Mouse (Mus musculus) R1 (cell line): ENCODE results near the gene Ttll6.
"Not testable (repeated sequence)": the region's sequence is repeated elsewhere in the genome, so short reads cannot be mapped to it uniquely, and the experiment has no call there.

Experiments used
- DNase-seq: peaks from one replicate; pipeline ENCODE4 v3.0.0-alpha.2; 2018; ENCODE audit warnings: low read depth, low spot score

Gene Ttll6

DNA sequence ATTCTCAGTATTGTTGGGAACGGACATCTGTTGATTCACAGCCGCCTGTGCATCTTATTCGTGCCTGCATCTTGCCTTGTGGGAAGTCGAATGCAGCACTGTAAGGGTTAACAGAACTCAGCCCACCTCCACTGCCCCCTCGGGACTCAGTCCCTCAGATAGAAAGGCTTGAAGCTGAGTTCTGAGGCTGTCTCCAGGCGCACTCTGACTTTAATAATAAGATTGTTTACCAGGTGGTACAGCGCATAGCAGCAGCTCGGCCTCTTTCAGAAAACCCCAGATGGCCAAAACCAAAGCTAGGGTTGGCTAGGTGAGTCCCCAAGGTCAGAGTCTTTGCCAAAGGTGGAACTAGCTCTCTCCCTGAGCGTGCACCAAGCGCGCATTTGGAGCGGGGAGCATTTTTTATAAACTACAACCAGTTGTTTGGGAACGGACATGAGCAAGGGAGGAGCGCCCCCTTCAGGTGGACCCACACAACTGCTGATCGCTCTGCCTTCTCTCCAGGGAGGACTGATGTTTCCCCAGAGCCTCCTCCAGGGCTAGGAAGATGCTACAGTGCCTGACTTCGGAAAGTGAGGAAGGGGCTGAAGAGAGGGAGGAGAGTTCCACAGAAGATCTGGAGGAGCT is at the start of gene Ttll6:
Gene Ttll6 (plus strand): TSS at position 548 of the 627 bp plus-strand sequence.
- DNase-seq: peak; percentile 88

DNA sequence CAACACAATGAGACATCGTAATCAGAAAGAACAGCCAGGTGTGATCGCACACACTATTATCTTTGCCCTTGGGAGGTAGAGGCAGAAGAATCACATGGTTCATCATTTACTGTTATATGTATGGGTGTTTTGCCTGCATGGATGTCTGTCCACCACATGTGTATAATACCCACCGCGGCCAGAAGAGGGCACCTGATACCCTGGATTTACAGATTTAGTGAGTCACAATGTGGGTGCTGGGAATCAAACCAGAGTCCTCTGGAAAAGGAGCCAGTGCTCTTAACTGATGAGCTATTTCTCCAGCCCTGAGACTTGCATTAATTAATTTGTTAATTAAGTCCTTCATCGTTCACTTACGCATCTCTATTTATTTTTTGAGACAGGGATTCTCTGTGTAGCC is 45.6 kb upstream of the Ttll6 start:
- peak; percentile 69 for DNase-seq

DNA sequence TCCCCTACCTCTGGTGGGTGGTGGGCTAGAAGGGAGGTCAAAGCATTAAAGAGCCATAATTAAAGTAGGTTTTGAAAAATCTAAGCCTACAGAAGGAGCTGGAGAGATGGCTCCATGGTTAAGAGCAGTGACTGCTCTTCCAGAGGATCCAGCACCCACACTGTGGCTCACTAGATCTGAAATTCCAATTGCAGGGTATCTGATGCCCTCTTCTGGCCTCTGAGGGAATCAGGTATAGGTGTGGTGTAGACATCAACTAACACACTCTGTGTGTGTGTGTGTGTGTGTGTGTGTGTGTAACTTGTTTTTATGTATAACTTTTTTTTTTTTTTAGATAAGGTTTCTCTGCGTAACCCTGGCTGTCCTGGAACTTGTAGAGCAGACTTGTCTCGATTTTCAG is 42.5 kb upstream of the Ttll6 start:
- DNase-seq: peak; percentile 59

DNA sequence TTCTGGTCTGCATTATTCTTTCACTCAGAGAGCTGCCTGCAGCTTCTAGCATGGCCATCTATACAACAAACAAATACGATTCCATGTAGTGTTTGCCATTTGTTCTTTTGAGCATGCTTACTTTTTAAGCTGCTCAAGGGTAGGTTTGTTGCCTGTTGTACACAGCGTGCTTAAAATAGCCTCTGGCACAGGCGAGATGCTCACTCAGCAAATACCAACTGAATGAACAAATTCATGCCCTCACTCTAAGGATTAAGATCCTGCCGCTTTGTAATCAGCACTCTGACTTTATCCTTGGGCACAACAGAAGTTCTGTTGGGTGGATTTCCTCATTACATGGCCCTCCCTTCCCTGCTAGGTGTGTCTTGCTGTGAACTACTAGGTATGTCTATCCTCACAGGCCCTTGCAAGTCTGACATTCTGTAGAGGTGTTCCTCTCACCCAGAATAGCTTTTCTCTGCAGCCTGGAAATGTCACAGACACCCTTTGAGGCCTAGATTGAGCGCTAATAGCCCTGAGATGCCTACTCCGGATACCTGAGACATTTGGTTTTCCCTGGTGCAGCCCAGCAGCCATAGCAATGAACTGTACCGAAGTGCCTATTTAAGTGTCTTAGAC is 40.8 kb upstream of the Ttll6 start:
- DNase-seq: no peak

DNA sequence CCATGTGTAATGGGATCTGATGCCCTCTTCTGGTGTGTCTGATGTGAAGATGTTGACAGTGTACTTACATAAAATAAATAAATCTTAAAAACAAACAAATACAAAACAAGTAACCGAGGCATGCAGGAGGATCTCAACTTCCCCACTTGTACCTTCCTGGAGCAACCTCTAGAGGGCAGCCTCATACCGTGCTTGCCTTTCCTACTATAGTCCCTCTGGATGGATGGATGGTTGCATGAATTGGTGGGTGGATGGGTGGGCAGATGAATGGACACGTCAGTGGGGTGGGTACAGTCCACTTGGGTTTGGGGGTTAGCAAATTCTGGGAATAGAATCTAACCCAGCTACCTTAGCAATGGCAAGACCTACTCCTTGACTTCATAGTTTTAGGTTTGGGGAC is 40.2 kb upstream of the Ttll6 start:
- peak; percentile 67 for DNase-seq

DNA sequence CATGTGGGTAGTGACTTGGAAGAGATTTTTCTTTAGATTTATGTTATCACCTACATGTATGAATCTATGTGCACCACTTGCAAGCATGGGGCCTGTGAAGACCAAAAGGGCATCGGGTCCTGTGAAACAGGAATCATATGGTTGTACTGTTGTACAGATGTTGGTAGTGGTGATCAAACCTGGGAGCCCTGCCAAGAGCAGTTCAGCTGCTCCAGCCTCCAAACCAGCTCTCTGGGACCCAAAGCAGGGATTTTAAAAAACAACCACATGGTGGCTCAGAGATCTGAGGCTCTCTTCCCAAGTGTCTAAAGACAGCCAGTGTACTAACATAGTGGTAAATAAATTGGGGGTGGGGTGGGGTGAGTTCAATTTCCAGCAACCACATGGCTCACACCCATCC is 25.2 kb upstream of the Ttll6 start:
- no peak for DNase-seq

DNA sequence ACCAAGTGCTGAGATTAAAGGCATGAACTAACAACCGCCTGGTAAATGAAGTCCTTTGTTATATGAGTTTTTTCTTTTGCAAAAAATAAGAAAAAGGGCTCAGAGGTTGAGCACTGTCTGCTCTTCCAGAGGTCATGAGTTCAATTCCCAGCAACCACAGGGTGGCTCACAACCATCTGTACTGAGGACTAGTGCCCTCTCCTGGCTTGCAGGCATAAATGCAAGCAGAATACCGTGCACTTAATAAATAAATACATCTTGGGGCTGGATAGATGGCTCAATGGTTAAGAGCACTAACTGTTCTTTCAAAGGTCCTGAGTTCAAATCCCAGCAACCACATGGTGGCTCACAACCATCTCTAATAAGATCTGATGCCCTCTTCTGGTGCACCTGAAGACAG is 22.6 kb upstream of the Ttll6 start:
- DNase-seq: peak; percentile 80

DNA sequence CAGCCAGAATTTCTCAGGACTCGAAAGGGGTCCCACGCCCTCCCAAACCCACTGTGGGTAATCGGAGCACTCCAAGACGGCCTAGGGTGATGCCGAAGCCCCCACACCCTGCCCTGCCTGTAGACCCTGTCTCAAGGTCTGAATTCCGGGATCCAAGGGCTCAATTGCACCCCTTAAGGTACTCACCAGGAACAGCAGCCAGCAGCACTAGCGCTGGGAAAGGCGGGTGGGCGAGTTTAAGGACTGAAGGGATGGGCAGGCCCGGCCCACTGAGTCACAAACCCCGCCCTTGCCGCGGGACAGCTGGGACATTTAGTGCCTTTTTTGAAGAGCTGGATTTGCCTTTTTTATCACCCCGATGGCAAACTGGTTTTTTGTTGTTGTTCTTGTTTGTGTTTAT is 21.8 kb upstream of the Ttll6 start, which contains the start of gene Calcoco2:
Gene Calcoco2 (minus strand): TSS at position 214 of the 400 bp plus-strand sequence.
- peak; percentile 97 for DNase-seq

DNA sequence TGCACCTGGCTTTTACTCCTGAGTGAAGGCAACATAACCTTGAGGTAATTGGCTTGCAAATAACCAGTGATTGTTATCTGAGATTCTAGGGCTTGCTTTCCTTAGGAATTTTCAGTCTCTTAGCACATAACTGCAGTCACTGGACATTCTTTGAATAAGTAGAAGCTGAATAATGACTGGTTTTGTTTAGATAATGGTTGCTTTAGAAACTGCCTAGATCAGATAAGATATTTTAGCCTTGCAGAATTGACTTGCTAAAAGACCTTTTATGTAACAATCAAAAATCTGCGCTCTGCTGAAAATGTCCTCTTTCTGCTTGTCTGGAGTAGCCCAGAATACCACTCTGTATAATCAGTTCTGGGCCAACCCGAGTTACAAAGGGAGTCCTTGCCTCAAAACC is 19.5 kb upstream of the Ttll6 start:
- DNase-seq: peak; percentile 88

DNA sequence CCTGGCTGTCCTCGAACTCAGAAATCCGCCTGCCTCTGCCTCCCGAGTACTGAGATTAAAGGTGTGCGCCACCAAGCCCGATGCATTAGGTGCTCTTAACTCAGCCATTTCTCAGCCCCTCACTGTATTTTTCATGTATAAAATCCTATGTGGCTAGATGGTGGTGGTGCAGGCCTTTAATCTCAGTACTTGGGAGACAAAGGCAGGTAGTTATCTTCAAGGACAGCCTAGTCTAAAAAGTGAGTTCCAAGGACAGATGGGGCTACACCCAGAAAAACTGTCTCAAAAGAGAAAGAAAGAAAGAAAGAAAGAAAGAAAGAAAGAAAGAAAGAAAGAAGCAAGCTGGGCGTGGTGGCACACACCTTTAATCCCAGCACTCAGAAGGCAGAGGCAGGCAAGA is 18.2 kb upstream of the Ttll6 start:
- peak; percentile 46 for DNase-seq

DNA sequence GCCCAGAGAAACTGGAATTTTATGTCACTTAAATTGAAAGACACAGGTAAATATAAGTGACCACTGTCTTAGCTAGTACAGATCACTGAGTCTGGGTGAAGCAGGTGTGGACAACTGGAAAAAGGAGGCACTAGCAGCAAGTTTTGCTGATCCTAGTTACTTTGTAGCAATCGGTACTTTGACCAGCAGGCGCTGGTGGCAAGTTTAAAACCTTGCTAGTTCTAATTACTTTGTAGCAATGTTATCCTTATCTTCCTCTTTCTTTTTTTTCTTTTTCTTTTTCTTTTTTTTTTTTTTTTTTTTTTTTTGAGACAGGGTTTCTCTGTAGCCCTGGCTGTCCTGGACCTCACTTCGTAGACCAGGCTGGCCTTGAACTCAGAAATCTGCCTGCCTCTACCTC is 17.5 kb upstream of the Ttll6 start:
- DNase-seq: no peak

DNA sequence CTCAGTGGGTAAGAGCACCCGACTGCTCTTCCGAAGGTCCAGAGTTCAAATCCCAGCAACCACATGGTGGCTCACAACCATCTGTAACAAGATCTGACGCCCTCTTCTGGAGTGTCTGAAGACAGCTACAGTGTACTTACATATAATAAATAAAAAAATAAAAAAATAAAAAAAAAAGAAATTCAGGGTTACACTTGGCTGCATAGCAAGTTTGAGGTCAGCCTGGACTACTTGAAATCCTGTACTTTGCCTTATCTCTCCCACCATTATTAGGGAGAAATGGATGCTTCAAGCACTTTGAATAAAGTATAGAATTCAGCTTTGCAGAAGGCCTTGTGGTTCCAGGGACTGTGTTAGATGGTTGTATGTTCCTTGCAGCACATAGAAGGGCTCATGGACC is 16.7 kb upstream of the Ttll6 start:
- not testable (repeated sequence) for DNase-seq

DNA sequence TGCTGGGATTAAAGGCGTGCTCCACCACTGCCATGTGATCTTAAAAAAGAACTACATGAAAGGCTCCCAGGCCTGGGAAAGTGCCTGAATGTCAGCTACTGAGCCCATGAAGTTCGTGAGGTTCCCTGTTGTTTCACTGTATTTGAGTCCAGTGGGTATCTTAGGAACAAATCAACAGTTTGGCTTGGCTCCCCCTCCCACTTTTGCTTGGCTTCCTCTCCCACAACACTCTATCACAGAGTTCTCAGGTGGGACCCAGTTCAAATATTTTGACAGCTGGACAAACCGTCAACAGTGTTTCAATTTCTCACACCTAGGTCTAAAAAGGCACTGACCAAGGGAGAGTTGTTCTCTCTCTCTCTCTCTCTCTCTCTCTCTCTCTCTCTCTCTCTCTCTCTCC is 14.2 kb upstream of the Ttll6 start:
- DNase-seq: no peak

DNA sequence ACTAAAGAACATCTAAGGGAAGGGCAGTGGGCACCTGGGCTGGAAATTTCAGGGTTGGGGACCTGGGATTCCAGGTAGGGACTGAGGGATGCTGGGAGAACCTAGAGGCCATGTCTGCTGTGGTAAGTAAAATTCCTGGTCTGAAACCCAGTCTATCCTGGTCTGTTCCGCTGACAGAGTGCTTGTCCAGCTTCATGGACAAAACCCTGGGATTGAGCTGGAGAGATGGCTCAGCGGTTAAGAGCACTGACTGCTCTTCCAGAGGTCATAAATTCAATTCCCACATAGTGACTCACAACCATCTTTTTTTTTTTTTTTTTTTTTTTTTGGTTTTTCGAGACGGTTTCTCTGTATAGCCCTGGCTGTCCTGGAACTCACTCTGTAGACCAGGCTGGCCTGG is 10.8 kb upstream of the Ttll6 start:
- DNase-seq: not testable (repeated sequence)

DNA sequence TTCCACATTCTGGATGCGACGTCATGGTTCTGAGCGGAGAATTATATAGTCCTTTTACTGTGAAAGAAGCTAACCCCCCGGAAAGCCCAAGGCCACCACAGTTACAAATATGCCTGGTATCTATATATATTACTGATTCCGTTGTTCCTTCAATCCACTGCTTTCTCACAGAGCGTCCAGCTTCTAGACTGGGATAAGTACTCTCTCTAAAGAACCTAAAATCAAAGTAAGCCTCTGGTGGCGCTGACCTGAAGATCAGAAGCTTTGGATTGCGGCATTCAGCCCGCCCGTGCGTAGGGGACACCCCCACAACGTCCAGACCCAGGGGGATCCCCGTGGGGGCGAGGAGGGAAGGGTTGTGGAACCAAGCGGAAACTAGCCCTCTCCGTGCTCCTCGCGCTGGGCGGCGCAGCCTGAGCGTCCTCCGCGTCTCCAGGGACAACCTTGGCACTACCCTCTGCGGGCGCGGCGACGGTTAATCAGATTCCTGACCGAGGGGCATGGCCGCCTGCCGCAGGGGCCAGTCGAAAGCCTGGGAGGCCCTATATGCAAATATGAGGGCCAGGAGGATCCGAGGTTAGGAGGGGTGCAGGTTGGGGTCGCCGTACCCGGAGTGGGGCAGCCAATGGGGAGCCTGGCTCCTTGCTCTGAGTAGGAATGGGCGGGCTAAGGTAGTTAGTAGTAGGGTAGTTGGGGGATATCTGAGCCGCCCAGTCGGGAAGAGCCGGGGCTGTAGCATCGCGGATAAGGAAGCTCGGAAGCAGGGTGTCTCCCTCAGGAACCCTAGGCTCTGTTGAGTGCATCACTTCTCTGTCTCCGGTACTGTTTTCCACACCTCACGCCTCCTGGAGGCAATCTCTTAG is 9.3 kb upstream of the Ttll6 start:
- peak; percentile 78 for DNase-seq

DNA sequence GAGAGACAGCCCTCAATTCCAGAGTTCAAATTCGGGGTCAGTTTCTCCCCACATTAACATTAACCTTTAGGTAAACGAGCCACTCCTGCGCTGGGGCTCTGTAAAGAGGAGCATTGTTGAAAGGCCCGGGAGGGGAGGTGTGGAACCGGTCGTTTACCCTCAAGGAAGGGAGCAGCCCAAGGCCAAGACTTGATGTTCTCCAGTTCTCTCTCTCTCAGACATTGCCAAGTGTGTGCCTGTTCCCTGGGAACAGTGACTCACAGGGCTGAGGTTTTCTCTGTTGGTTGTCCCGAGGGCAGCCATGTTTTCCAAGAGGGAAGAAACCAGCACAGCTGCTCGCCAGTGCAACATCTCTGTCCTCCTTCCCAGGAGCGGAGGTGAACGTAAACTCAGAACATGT is 3.0 kb upstream of the Ttll6 start:
- peak; percentile 73 for DNase-seq

DNA sequence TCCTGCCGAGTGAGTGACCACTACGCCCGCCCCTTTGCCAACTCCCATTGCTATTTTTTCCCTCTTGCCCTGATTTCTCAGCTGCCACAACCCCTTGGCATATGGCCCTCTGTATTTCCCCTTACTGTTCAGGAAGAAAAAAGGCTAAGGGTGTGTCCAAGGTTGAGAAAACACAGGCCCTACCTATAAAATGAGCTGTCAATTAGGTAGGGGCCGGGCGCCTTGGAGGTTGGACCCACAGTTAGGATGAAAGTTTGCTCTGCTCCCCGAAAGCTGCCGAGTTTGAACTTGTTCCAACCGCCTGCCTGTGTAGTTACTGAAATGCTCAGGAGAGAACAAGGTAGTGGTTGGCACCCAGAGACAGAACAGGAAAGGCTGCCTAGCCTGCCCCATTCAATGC is 2.3 kb downstream of the Ttll6 start:
- DNase-seq: no peak

DNA sequence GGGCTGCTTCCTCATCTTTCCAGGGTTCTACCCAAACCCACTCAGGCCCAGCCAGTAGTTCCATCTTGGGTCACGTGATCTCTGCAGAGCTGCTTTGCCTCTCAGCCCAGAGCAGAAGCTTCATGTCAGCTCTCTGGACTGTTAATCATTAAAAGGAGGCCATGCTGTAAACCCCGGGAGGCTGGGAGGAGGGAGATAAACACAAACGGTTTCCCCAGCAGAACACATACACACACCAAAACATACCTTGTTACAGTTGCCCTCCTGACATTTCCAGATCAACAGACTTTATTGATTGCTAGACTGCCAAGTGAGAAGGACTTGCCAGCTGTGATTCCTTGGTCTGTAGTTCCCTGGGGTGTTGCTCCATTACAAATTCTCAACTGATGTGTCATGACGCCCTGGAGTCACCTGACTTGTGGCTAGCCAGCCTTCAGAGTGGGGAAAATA is 7.2 kb downstream of the Ttll6 start:
- peak; percentile 58 for DNase-seq

DNA sequence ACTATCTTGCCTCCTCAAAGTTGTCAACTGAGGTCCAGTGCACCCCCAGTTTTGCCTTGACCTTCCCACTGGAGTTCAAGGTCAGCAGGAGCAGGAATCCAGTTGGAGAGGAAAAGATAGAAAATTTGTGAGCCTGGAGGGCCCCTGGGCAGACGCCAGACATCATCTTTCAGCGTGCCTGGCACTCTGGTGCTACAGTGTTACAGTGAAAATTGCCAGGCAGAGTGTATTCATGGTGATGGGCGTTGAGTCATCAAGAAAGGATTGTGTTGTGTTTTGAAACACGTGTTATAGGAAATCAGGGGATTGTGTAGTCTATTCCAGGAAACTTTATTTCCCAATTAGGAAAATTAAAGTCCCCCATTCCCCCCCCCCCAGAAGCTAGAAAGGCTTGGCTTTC is 10.2 kb downstream of the Ttll6 start:
- no peak for DNase-seq

DNA sequence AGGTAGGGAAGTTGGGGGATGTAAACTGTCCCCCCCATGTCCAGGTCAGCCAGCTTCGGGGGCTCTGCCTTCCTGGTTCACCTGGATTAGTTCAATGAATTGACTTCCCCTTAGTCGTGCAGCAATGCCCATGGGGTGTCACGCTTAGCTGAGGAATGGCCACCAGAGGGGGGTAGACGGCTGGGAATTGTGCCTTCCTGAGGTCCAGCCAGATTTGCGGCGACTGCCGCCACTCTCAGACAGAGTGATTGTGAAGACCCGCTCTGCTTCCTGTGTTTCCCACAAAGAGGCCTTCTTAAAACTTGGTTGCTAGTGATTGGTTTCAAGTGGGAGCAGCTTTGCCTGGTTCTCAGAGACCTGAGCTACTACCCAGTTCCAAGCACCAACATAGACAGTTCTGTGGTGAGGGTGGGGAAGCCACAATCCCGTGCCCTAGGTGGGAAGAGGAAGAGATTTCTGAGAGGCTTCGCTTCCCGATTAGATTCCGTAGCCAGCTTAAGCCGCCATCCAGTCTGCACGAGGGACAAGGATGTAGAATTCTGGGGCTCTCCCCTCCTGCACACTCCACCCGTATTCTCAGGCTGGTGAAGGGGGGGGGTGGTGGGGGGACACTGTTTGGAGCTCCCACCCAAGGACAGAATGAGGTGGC is 12.2 kb downstream of the Ttll6 start:
- peak; percentile 82 for DNase-seq

DNA sequence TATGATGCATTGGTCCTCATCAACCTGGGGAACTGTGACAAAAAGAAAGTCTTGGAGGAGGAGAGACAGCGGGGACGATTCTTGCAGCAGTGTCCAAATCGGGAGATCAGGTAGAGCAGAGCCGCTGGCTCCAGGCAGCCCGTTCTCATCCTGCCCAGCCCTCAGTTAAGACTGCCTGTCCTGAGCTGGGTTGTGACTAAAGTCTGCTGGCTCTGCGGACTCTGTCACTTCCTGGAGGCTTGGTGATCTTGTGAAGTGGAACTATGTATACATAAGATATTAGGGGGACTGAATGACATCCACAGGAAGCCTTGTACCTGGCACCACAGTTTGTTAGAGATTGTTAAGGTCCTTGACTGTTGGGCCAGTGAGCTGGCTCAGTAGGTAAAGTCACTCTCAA is 13.9 kb downstream of the Ttll6 start:
- no peak for DNase-seq

DNA sequence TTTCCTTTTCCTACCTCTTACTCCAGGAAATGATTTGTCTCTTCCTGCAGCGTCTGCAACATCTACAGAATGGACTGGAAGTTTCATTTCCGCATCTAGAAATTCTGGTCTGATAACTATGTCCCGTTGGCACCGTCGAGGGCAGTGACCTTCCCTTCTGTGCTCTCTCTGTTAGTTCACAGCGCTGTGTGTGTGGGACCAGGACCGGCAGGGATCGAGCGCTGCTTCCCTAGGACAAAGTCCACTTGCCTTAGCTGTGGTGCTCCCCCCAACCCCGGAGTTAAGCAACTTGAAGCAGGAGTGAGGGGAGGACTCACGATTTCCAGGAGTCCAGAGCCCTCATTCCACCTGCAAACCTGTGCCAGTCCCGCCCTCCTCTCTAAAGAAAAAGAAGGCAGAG is 31.2 kb downstream of the Ttll6 start:
- no peak for DNase-seq
